10 mouse cellular contexts compared by ENCODE assay signal in the genomic region with DNA sequence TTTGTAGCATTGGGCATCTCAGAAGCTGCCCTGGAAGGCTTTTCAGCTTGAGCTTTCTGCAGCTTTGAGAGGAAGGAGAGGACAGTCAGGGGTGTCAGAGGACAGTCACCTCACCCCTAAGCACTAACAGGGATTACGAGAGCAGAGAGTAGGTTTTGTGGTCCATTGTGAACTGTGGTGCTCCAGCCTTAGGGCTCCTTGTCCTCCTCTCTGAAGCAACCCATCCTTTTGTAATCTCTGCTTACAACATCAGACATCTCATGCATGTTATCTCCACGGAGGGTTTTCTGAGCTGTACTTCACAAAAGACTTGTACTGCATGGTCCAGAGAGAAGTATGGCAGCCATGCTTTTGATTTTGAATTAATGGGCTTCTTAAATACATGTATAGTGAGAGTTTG. TPM values are rescaled to one million over a fixed set of nuclear protein-coding genes. Genes with fewer than 3 reads are reported as not detected.
DNase-seq lines count a peak whose midpoint lies in the region; ATAC-seq and TF ChIP-seq lines count a peak whose summit lies in the region.
"Had no signal": no experiment of that assay in that cellular context is flagged by ENCODE, and none has a peak within 500 bp of the region (broad histone marks: within the 10 kb centered on the region; RNA-seq: fewer than 3 reads in every experiment).

No protein-coding gene starts in this region.

- H3K4me3 ChIP-seq in heart, embryonic 13.5 days = peak overlapping the region; percentile 82
- H3K4me3 ChIP-seq in embryonic facial prominence, embryonic 14.5 days (ENCODE audit: low read depth, low read length) = peak overlapping the region; percentile 94
- H3K4me3 ChIP-seq in intestine, embryonic 14.5 days (ENCODE audit: low read depth, low read length) = peak overlapping the region; percentile 93
- peak overlapping the region; percentile 93 for H3K4me3 ChIP-seq in midbrain, embryonic 15.5 days
- no peak overlapping the region; the same call in 1 of the 2 replicates for H3K4me3 ChIP-seq in gastrocnemius, adult 2 months

- 62% methylated on average over 2 of the region's 2 CpGs for WGBS in heart, embryonic 13.5 days
- 90% methylated on average over 2 of the region's 2 CpGs for WGBS in embryonic facial prominence, embryonic 14.5 days
- 83% methylated on average over 2 of the region's 2 CpGs for WGBS in intestine, embryonic 14.5 days
- 76% methylated on average over 2 of the region's 2 CpGs for whole genome bisulfite sequencing in midbrain, embryonic 15.5 days

- no peaks in the 10 kb centered on the region; the same call in 1 of the 2 replicates for H3K27me3 ChIP-seq in heart, embryonic 13.5 days (replicated peaks)
- no peaks in the 10 kb centered on the region for H3K27me3 ChIP-seq in embryonic facial prominence, embryonic 14.5 days (replicated peaks; ENCODE audit: control insufficient read depth, insufficient read depth, low read length)
- no peaks in the 10 kb centered on the region for H3K27me3 ChIP-seq in intestine, embryonic 14.5 days (replicated peaks; ENCODE audit: control insufficient read depth, insufficient read depth, low read length)
- no peaks in the 10 kb centered on the region for H3K27me3 ChIP-seq in midbrain, embryonic 15.5 days (replicated peaks)

- H3K4me1 ChIP-seq in heart, embryonic 13.5 days = peaks cover 21% of the 10 kb centered on the region
- peaks cover 9% of the 10 kb centered on the region for H3K4me1 ChIP-seq in embryonic facial prominence, embryonic 14.5 days (ENCODE audit: control insufficient read depth, insufficient read depth, low read length)
- peaks cover 14% of the 10 kb centered on the region for H3K4me1 ChIP-seq in intestine, embryonic 14.5 days (replicated peaks; ENCODE audit: control insufficient read depth, insufficient read depth, low read length)
- H3K4me1 ChIP-seq in midbrain, embryonic 15.5 days = peaks cover 16% of the 10 kb centered on the region

- H3K36me3 ChIP-seq in heart, embryonic 13.5 days = peaks cover 26% of the 10 kb centered on the region
- peaks cover 10% of the 10 kb centered on the region; the same call in 1 of the 2 replicates for H3K36me3 ChIP-seq in embryonic facial prominence, embryonic 14.5 days (ENCODE audit: control insufficient read depth, insufficient read depth, low read length)
- peaks cover 17% of the 10 kb centered on the region for H3K36me3 ChIP-seq in intestine, embryonic 14.5 days (ENCODE audit: control insufficient read depth, insufficient read depth, low read length)
- 0 out of 2 replicates have a peak, but pooled peaks cover 3% of the 10 kb centered on the region for H3K36me3 ChIP-seq in midbrain, embryonic 15.5 days (replicated peaks)

- H3K4me2 ChIP-seq in heart, embryonic 13.5 days = peak overlapping the region; percentile 96
- H3K4me2 ChIP-seq in embryonic facial prominence, embryonic 14.5 days (ENCODE audit: low read depth, low read length) = peak overlapping the region; percentile 89
- H3K4me2 ChIP-seq in intestine, embryonic 14.5 days (ENCODE audit: low read length) = peak overlapping the region; percentile 88
- peak overlapping the region; percentile 75 for H3K4me2 ChIP-seq in midbrain, embryonic 15.5 days

- no peak for ATAC-seq in heart, embryonic 13.5 days (ENCODE audit: extremely low read depth, insufficient number of reproducible peaks, low FRiP score, low TSS enrichment)
- ATAC-seq in embryonic facial prominence, embryonic 14.5 days (ENCODE audit: low read depth) = no peak
- ATAC-seq in intestine, embryonic 14.5 days (replicated peaks; ENCODE audit: low FRiP score, low TSS enrichment, low read depth) = no peak
- ATAC-seq in midbrain, embryonic 15.5 days (replicated peaks) = no peak

- H3K9me3 ChIP-seq in heart, embryonic 13.5 days = no peaks in the 10 kb centered on the region
- no peaks in the 10 kb centered on the region for H3K9me3 ChIP-seq in embryonic facial prominence, embryonic 14.5 days (ENCODE audit: control insufficient read depth, low read length)
- no peaks in the 10 kb centered on the region for H3K9me3 ChIP-seq in intestine, embryonic 14.5 days (ENCODE audit: control insufficient read depth, low read length)
- H3K9me3 ChIP-seq in midbrain, embryonic 15.5 days = no peaks in the 10 kb centered on the region

- peak overlapping the region; percentile 86 for H3K9ac ChIP-seq in heart, embryonic 13.5 days
- H3K9ac ChIP-seq in embryonic facial prominence, embryonic 14.5 days (ENCODE audit: low read depth, low read length) = peak overlapping the region; percentile 84; the same call in 1 of the 2 replicates
- no peak overlapping the region for H3K9ac ChIP-seq in intestine, embryonic 14.5 days (ENCODE audit: low read length)
- H3K9ac ChIP-seq in midbrain, embryonic 15.5 days = no peak overlapping the region

- no peak for TF ChIP-seq CTCF in gastrocnemius, adult 2 months (IDR thresholded peaks at IDR 0.05)

- intact Hi-C loops in gastrocnemius, adult 2 months (cut with DNase I) = no loop called here

- DNase-seq in heart, postnatal 4 days = no peak
- DNase-seq in embryonic facial prominence, embryonic 14.5 days (ENCODE audit: low spot score) = no peak
- no peak for DNase-seq in intestine, embryonic 14.5 days (ENCODE audit: low spot score)
- DNase-seq in gastrocnemius, adult 8-10 months (ENCODE audit: low spot score in 2 of 2) = no peak
- no peak for DNase-seq in cerebellum, adult 9-11 months
- no peak for DNase-seq in gastrocnemius, adult 2 months
- DNase-seq: adrenal gland, postnatal 10 days; right cerebral cortex, postnatal 14 days had no signal

- no peak overlapping the region for H3K27ac ChIP-seq in heart, embryonic 13.5 days (replicated peaks)
- H3K27ac ChIP-seq in embryonic facial prominence, embryonic 14.5 days (replicated peaks; ENCODE audit: low read depth, low read length) = no peak overlapping the region
- H3K27ac ChIP-seq in intestine, embryonic 14.5 days (ENCODE audit: low read depth) = no peak overlapping the region
- H3K27ac ChIP-seq in midbrain, embryonic 15.5 days = no peak overlapping the region
- H3K27ac ChIP-seq in gastrocnemius, adult 2 months = no peak overlapping the region

RNA-seq across cellular contexts. Expression of gene Nomo1, which starts 1.5 kb away (rescaled TPM):
- polyA plus RNA-seq in heart, embryonic 13.5 days (2015; fragmentation: Nextera tagmentation; extraction: Ambion mirVana) = 37.7 and 39.2 TPM in 2 replicates
- total RNA-seq in heart, postnatal 4 days (2021) = 10 to 100 TPM; 61.0 to 64.7 TPM
- 25.7 and 27.8 TPM in 2 replicates for polyA plus RNA-seq in embryonic facial prominence, embryonic 14.5 days (2014; fragmentation: Nextera tagmentation; extraction: Ambion mirVana)
- 39.3 and 48.2 TPM in 2 replicates for polyA plus RNA-seq in intestine, embryonic 14.5 days (2014; fragmentation: Nextera tagmentation; extraction: Ambion mirVana)
- 43.3 and 46.7 TPM in 2 replicates for polyA plus RNA-seq in midbrain, embryonic 15.5 days (2015; fragmentation: Nextera tagmentation; extraction: Ambion mirVana)
- 100 to 1,000 TPM in 3 of 4 experiments, 10 to 100 TPM in 1; 89.6 to 107 (median 103) TPM for total RNA-seq in gastrocnemius, adult 8-10 months (2022)
- 10 to 100 TPM; 74.9 to 78.9 TPM for total RNA-seq in gastrocnemius, adult 2 months (2021)

RNA-seq across cellular contexts. Expression of gene Abcc6, which starts 4.9 kb away (rescaled TPM):
- 0.11 and 0.23 TPM in 2 replicates for polyA plus RNA-seq in heart, embryonic 13.5 days (2015; fragmentation: Nextera tagmentation; extraction: Ambion mirVana)
- total RNA-seq in heart, postnatal 4 days (2021) = not detected
- polyA plus RNA-seq in embryonic facial prominence, embryonic 14.5 days (2014; fragmentation: Nextera tagmentation; extraction: Ambion mirVana) = 0.39 and 0.64 TPM in 2 replicates
- 1.5 and 2.4 TPM in 2 replicates for polyA plus RNA-seq in intestine, embryonic 14.5 days (2014; fragmentation: Nextera tagmentation; extraction: Ambion mirVana)
- polyA plus RNA-seq in midbrain, embryonic 15.5 days (2015; fragmentation: Nextera tagmentation; extraction: Ambion mirVana) = 0.59 TPM in 2 replicates
- under 1 TPM in 1 of 4 experiments, not detected in 3; 0.13 TPM for total RNA-seq in gastrocnemius, adult 8-10 months (2022)
- total RNA-seq in gastrocnemius, adult 2 months (2021) = under 1 TPM in 1 of 2 experiments, not detected in 1; 0.20 TPM

Comparison
In these comparisons a context has a peak if more than half of its experiments do, and no peak if none do; other contexts are left out.
1. H3K9ac ChIP-seq: peak in heart, embryonic 13.5 days (single experiment) and embryonic facial prominence, embryonic 14.5 days (single experiment); none in intestine, embryonic 14.5 days (single experiment) and midbrain, embryonic 15.5 days (single experiment).
2. Peak in every context shown above with its lines, with median percentiles within 50 percentile points of each other: H3K4me2 ChIP-seq.